Mouse (Mus musculus): ENCODE measurements around the gene Galnt17. TPM values are rescaled to one million over a fixed set of nuclear protein-coding genes. Genes with fewer than 3 reads are reported as not detected.

Gene Galnt17
- total RNA-seq, 2 experiments from 2014 or later: 4.0 to 4.2 TPM

DNA sequence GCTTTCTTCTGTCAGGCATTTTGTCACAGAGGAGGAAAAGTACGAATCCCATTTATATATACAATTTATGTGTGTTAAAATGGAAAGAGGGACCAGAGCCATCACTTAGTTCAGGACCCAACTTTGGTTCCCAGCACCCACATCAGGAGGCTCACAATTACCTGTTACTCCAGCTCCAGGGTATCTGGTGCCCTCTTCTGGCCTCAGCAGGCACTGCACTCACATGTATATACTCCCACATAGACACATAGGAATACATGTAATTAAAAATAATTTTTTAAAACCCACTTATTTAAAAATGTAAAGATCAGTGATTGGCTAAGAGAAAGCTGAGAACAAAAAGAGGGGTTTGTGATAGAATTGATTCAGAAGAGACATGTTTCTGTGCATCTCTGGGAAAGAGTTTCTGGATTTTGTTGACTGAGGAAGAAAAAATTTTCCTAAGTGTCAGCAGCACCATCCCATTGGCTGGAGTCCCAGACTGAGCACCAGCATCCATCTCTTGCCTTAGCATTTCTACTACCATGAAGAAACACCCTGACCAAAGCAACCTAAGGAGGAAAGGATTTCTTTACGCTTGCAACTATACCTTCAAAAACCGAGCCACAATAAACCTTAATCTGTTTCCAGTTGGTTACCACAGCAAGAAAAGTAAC, 381.0 kb downstream of the Galnt17 start:
- no peak for DNase-seq

DNA sequence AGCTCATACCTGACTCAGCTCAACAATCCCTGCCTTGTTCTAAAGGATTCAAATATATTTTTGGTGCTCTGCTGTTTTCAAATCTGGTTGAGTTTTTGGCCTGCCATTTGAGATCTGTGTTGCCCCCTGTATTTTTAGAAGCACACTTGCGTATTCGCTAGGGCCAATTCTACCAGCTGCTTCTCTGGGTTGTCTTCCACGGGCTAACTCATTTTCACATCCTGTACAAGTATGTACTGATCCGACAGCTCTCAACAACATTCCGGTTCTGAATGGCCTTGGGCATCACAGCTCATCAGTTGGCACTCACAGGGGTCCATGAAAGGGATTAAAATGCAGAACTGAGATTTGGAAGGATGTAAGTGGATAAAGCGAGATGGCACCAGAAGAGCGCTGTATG, 382.6 kb downstream of the Galnt17 start:
- no peak for DNase-seq

GRCm38 (mm10) chr5:130924245-130924827, 384.0 kb downstream of the Galnt17 start:
- no peak for DNase-seq

DNA sequence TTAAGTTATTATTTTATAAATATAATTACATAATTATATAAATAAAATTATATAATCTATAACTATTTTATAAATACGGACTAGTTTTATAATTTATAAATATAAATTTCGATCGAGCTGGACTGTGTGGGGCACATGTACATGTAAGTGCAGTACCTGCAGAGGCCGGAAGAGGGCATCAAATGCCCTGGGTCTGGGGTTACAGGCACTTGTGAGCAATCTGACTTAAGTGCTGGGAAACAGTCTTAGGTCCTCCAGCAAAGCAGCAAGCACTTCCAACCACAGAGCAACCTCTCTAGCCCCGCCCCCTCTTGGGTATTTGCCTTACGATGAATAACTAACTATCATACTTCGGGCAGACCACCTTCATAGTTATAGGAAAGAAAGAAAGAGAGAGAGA, 388.3 kb downstream of the Galnt17 start:
- DNase-seq: no peak

DNA sequence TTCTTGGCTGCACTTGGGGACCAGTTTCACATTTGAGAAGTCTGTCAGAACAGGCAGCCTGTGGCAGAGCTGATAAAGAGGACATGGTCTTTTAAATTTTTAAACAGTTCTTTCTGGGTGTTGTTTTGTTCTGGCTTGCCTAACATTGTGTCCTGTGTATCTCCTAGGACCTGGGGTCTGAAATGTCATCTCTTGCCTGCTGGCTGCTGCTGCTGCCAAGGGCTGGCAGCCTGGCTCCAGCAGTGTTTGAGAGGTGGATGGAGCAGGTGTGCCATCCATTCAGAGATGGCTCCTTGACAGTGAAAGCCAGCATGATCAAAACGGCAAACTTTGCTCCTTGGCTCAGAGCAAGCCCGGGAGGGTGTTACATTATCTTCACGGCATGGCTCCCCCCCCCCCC, 393.7 kb downstream of the Galnt17 start:
- DNase-seq: no peak

GRCm38 (mm10) chr5:130911551-130911950, 396.7 kb downstream of the Galnt17 start:
- DNase-seq: no peak

DNA sequence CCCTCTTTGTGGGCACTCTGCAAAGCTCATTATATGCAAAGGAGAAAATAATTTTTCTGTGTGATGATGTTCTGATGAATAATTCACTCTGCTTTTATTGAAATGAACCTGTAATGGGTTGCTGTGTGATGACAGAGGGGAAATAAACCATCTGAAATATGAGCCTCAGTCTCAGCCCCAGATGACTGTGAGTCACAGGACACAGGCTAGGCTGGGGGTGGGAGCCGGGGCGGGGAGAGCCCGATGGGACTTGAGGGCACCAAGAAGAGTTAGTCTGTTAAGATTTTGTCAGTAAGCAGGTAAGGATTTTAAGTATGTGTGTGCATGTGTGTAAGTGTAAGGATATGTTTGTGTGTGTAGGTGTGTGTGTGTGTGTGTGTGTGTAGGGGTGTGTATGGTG, 406.6 kb downstream of the Galnt17 start:
- no peak for DNase-seq

GRCm38 (mm10) chr5:130895991-130896390, 412.3 kb downstream of the Galnt17 start:
- DNase-seq: no peak

GRCm38 (mm10) chr5:130891735-130892134, 416.6 kb downstream of the Galnt17 start:
- DNase-seq: no peak

GRCm38 (mm10) chr5:130880331-130880730, 428.0 kb downstream of the Galnt17 start:
- DNase-seq: no peak

DNA sequence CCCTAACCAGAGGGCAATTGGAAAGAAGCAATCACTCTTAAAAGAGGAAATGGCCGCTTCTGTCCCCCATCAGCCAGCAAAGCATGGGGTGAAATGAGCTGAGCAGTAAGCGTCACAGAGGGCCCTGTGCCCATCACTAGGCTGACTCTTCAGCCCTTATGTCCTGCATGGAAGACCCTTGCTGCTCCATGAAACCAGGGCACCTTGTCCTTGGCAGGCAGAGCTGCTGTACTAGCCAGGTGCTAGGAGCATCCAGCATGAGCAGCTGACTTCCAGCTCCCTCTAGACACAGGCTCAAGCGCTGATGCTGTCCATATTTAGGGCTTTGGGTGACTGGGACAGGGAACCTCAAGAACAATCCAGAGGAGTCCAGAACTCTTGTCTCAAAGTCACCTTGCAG, 432.9 kb downstream of the Galnt17 start:
- DNase-seq: no peak

DNA sequence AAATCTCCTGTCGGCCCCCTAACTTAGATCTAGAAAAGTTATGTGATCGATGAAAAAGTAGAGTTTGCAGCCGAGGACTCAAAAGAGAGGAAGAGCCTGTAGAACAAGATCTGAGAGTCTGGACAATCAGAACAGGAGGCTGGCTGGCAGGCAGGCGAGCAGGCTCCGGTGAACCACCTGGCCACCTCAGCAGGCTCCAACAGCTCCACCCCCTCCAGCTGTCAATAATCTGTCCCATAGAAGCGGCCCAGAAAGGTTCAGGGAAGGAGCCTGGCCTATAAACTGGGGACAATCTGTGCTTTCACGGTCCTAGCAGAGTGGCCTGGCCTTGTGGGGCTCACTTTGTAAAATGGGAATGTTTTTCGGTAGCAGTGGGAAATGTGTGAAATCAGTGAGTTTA, 437.2 kb downstream of the Galnt17 start:
- DNase-seq: no peak

DNA sequence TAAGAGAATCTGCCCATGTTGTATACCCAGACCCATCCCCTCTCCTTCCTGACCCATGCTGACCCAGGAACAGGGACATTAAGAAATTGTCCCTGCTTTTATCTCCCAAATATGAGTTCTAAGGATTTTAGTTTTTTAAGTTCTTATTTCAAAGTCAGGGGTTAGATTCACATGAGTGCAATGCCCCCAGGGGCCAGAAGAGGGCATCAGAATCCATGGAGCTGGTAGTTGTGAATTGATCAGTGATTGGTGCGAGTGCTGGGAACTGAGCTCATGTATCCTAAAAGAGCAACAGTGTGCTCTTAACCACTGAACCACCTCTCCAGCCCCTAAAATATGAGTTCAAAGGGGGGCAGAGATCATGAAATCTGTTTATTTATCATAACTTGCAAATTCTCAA, 438.4 kb downstream of the Galnt17 start:
- DNase-seq: peak in 1 of 2 experiments; percentile 26

GRCm38 (mm10) chr5:130862302-130862701, 446.0 kb downstream of the Galnt17 start:
- peak in 1 of 2 experiments; percentile 42 for DNase-seq

- no peak for DNase-seq
These were observed 448.6 kb downstream of the Galnt17 start for GRCm38 (mm10) chr5:130859736-130860135.

DNA sequence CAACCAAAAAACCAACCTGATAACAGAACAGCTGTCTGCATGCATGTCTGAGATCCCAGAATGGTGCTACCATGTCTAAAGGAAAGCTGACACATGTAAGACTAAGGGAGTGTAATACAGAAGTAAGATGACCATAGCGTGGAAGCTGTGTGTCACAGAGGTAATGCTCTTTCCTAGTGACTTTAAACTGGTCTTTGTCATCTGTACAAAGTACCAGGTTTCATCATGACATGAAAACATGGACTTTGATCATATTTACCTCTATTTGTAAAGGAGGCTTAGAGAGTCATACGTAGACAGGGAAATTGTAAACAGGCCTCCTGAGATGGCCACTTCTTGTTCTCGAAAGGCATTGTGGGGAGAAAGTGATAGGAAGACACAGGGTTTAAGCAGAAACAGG, 449.6 kb downstream of the Galnt17 start:
- DNase-seq: no peak

DNA sequence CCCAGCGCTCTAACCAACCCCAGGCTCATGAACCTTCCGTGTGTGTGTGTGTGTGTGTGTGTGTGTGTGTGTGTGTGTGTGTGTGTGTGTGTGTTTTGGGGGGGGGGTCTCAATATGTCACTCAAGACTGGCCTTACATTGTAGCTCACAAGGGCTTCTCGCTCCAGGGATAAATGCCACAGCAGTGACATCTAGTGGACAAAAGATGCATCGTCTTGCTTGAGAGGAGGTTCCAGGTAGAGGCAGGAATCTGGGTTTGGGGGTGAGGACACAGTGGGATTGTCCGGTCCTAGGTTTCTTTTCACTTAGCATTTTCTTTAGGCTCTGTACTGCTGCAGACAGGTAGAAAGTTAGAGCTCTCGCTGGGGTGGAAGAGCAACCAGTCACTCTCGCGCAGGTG, 450.1 kb downstream of the Galnt17 start:
- DNase-seq: peak; percentile 23 to 25

GRCm38 (mm10) chr5:130854430-130854829, 453.9 kb downstream of the Galnt17 start:
- no peak for DNase-seq

- DNase-seq: peak; percentile 89 to 92
These were observed 454.9 kb downstream of the Galnt17 start for GRCm38 (mm10) chr5:130853371-130853770.

- DNase-seq: no peak
These were observed 456.1 kb downstream of the Galnt17 start for GRCm38 (mm10) chr5:130852182-130852581.

GRCm38 (mm10) chr5:130849610-130850009, 458.7 kb downstream of the Galnt17 start:
- no peak for DNase-seq

- DNase-seq: no peak
These were observed 459.7 kb downstream of the Galnt17 start for GRCm38 (mm10) chr5:130848562-130848961.

DNA sequence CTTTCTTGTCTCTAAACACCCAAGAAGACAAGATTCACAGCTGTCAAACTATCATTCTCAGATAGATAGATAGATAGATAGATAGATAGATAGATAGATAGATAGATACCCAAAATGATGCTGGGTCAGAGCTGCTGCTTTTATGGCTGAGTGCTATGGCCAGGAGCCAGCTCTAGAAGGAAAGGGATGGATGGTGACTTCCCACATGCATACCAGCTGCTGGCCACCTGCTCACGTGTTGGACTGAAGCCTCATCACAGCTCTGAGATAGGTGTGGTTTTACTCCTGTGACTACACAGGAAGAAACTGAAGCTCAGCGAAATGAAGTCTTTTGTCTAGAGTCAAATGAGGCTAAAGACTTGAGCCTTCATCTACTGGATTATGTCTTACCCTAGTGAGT, 482.5 kb downstream of the Galnt17 start:
- DNase-seq: no peak
